ENCODE assay signal across 7 mouse cellular contexts in the genomic region with DNA sequence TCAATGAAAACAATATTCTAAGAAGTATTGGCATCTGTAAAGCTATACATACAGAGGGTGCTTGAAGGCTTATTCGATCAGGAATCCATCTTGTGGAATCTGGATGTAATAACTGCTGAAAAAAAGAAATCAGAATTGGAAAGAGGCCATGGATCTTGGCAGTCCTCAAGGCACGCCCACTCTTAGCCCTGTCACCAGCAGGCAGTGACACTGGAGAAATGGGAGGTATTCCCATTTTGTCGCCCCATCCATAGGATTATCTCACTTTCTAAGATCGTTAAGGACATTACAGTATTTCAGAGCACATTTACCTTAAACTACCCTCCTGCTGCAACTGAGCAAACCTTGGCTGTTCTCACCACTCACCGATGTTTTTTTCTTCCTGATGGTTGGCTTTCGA.
"Had no signal": no experiment of that assay in that cellular context is flagged by ENCODE, and none has a peak within 500 bp of the region (broad histone marks: within the 10 kb centered on the region; RNA-seq: fewer than 3 reads in every experiment).

No protein-coding gene starts in this region.

- DNase-seq: kidney, adult 2 months; kidney, postnatal 14 days; lung, embryonic 14.5 days; lung, postnatal 10 days; lung, postnatal 4 days; midbrain, embryonic 14.5 days; thymus, postnatal 4 days had no signal
